Mouse (Mus musculus): Measurements from ENCODE around the gene Rheb.
"Not testable (repeated sequence)": the region's sequence is repeated elsewhere in the genome, so short reads cannot be mapped to it uniquely, and the experiment has no call there.

Gene Rheb

GRCm38 (mm10) chr5:24842274-24843102, at the start of gene Rheb:
Gene Rheb (minus strand): TSS chr5:24842624.
- DNase-seq: peak; percentile 99

GRCm38 (mm10) chr5:24889860-24890259, 47.4 kb upstream of the Rheb start:
- DNase-seq: no peak

GRCm38 (mm10) chr5:24888874-24889591, 46.6 kb upstream of the Rheb start:
- DNase-seq: no peak

GRCm38 (mm10) chr5:24887271-24887670, 44.8 kb upstream of the Rheb start:
- no peak for DNase-seq

- DNase-seq: no peak
Measured at GRCm38 (mm10) chr5:24878713-24879112, 36.3 kb upstream of the Rheb start.

GRCm38 (mm10) chr5:24877836-24878624, 35.6 kb upstream of the Rheb start:
- no peak for DNase-seq

- DNase-seq: no peak
Measured at GRCm38 (mm10) chr5:24876653-24877052, 34.2 kb upstream of the Rheb start.

GRCm38 (mm10) chr5:24874111-24874510, 31.7 kb upstream of the Rheb start:
- DNase-seq: no peak

GRCm38 (mm10) chr5:24873221-24873620, 30.8 kb upstream of the Rheb start:
- DNase-seq: no peak

GRCm38 (mm10) chr5:24871276-24871675, 28.9 kb upstream of the Rheb start:
- peak in 1 of 2 experiments; percentile 33 for DNase-seq

GRCm38 (mm10) chr5:24869796-24870289, 27.4 kb upstream of the Rheb start:
- DNase-seq: peak in 1 of 2 experiments; percentile 38

- DNase-seq: no peak
Measured at GRCm38 (mm10) chr5:24863804-24864203, 21.4 kb upstream of the Rheb start.

- DNase-seq: no peak
Measured at GRCm38 (mm10) chr5:24861449-24861930, 19.1 kb upstream of the Rheb start.

GRCm38 (mm10) chr5:24860635-24861448, 18.4 kb upstream of the Rheb start:
- DNase-seq: peak; percentile 39 to 61

GRCm38 (mm10) chr5:24859771-24860540, 17.5 kb upstream of the Rheb start:
- no peak for DNase-seq

- no peak for DNase-seq
Measured at GRCm38 (mm10) chr5:24854827-24855600, 12.6 kb upstream of the Rheb start.

GRCm38 (mm10) chr5:24854256-24854655, 11.8 kb upstream of the Rheb start:
- DNase-seq: no peak

GRCm38 (mm10) chr5:24848261-24848660, 5.8 kb upstream of the Rheb start:
- not testable (repeated sequence) for DNase-seq

- no peak for DNase-seq
Measured at GRCm38 (mm10) chr5:24843841-24844240, 1.4 kb upstream of the Rheb start.

- no peak for DNase-seq
Measured at GRCm38 (mm10) chr5:24843103-24843475, 665 bp upstream of the Rheb start.

Measured in lung, postnatal 4 days (tissue).